Mouse (Mus musculus) limb, embryonic 15.5 days (tissue): ENCODE results near the gene Trp53tg5. TPM values are rescaled to one million over a fixed set of nuclear protein-coding genes. Genes with fewer than 3 reads are reported as not detected.

Source experiments
- ATAC-seq: fragments of 200-750 bp; cut with Nextera tagmentation; 2 replicates; pipeline ENCODE4 v1.8.0; 2017; ENCODE audit warnings: low read depth, moderate TSS enrichment; ENCODE audit not compliant: insufficient number of reproducible peaks, low FRiP score, low TSS enrichment
- H3K27ac ChIP-seq: fragments of 300-500 bp; sonication (generic); 2 replicates; pipeline ENCODE4 v1.5.1; 2015; ENCODE audit warnings: moderate library complexity, mild to moderate bottlenecking, inconsistent platforms
- H3K27me3 ChIP-seq: fragments of 300-500 bp; sonication (generic); 2 replicates; pipeline ENCODE4 v1.6.1; 2015; ENCODE audit warnings: inconsistent platforms
- H3K36me3 ChIP-seq: fragments of 300-500 bp; sonication (generic); 2 replicates; pipeline ENCODE4 v1.6.1; 2015; ENCODE audit warnings: inconsistent platforms
- H3K4me1 ChIP-seq: fragments of 300-500 bp; sonication (generic); 2 replicates; pipeline ENCODE4 v1.6.1; 2015; ENCODE audit warnings: inconsistent platforms
- H3K4me2 ChIP-seq: fragments of 300-500 bp; sonication (generic); 2 replicates; pipeline ENCODE4 v1.6.1; 2015; ENCODE audit warnings: mild to moderate bottlenecking, inconsistent platforms
- H3K4me3 ChIP-seq: fragments of 300-500 bp; sonication (generic); 2 replicates; pipeline ENCODE4 v1.5.1; 2015; ENCODE audit warnings: mild to moderate bottlenecking, inconsistent platforms
- H3K9ac ChIP-seq: fragments of 300-500 bp; sonication (generic); 2 replicates; pipeline ENCODE4 v1.6.1; 2015; ENCODE audit warnings: inconsistent platforms
- H3K9me3 ChIP-seq: fragments of 300-500 bp; sonication (generic); 2 replicates; pipeline ENCODE4 v1.6.1; 2016; ENCODE audit warnings: inconsistent platforms
- WGBS: fragments of 180-500 bp; shearing (Covaris S2); methylation state at CpG from one replicate; pipeline ENCODE4 v1.1.7; 2015; 5-methylcytosine and 5-hydroxymethylcytosine counted together
- polyA plus RNA-seq: library from polyadenylated mRNA; unstranded; fragments of >200 nt; fragmentation: Nextera tagmentation; extraction: Ambion mirVana; gene quantifications from 2 replicates; pipeline ENCODE4 v1.2.1, GENCODE M21; 2015

Trp53tg5 gene
- polyA plus RNA-seq, 1 experiment from 2014 or later: not detected

DNA sequence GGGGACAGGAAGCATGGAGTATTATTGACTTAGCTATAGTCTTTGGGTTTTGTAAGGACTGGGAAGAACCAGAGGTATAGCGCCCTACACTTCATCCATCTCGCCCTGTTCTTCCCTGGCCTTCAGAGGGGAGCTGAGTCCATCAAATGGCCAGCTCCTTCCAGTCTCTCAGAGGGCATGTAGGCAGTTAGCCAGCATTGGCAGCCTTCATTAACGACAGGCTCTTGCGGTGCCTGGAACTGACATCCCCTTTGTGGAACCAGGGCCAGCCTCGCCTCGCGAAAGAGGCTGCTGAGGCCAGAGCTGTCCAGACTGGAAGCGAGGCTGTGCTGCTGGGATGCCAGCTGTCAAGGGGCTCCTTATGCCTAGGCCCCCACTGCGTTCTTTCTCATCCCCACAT lies 14.3 kb upstream of the Trp53tg5 start:
- H3K27ac ChIP-seq: no peak overlapping the region
- no peak overlapping the region for H3K4me3 ChIP-seq
- ATAC-seq: no peak
- H3K36me3 ChIP-seq: 0 out of 2 replicates have a peak, but pooled peaks cover 8% of the 10 kb centered on the region
- WGBS: 60% methylated on average over 9 of the region's 9 CpGs
- peaks cover 36% of the 10 kb centered on the region for H3K27me3 ChIP-seq
- no peak overlapping the region for H3K9ac ChIP-seq
- H3K4me2 ChIP-seq: no peak overlapping the region
- H3K9me3 ChIP-seq: no peaks in the 10 kb centered on the region
- peaks cover 17% of the 10 kb centered on the region for H3K4me1 ChIP-seq

DNA sequence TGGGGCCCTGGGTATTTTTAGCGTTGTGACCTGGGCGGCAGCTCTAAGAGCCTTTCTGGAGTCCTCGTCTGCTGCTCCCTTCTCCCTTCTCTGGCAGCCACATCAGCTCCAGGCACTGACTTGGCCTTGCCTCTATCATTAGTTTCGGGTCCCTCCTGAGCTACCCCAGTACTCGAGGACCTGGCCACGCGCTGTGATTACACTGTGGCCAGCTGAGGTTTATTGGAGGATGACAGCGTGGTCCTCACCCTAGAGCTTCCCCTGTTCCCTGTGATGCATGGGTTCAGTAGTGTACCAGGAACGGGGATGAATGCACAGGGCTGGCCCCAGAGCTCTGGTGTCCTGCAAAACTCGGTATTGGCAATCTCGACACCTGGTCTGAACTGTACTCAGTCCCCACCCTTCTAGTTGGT lies 13.6 kb upstream of the Trp53tg5 start:
- no peak for ATAC-seq
- H3K4me2 ChIP-seq: peak overlapping the region; percentile 100
- H3K27ac ChIP-seq: no peak overlapping the region
- 0 out of 2 replicates have a peak, but pooled peaks cover 8% of the 10 kb centered on the region for H3K36me3 ChIP-seq
- no peaks in the 10 kb centered on the region for H3K9me3 ChIP-seq
- H3K9ac ChIP-seq: peak overlapping the region; percentile 62
- peak overlapping the region; percentile 67 for H3K4me3 ChIP-seq
- H3K4me1 ChIP-seq: peaks cover 17% of the 10 kb centered on the region
- peaks cover 36% of the 10 kb centered on the region for H3K27me3 ChIP-seq
- WGBS: 11% methylated on average over 11 of the region's 11 CpGs

DNA sequence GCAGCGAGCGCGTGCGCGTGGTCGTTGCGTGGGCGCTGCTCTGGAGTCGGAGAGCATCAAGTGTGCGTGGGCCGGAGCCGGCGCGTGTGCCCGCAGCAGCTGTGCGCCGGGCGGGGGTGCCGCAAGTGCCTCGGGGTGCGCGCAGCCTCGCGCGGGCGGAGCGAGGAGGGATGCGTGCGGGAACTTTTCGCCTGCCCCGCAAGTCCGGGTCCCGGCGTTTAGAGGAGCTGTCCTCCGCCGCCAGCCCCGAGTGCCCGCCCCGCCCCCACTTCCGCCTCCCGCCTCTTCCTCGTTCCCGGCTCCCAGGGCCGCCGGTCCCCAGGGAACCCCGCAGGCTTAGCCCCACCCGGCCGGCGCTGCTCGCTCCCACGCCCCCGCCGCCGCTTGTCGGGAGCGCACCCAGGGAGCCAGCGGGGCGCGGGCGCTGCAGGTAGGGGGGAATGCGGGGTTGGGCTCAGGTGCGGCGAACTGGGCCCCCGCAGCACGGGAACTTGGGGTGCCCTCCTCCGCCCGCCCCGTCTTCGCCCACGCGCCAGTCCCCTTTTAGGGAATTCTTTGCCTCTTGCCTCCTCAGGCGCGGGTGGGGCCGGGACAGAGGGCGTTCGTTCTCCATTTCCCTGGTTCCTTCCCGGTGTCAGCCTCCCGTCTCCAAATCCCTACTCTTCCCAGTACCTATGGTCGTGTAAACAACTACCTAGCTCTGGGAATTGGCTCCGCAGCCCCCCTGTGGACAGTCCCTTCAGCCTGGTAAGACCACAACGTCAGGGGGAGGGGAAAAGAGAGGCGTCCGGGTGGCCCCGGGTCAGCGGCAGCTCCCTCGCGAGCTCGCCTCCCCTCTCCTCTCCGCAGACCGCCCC lies 13.0 kb upstream of the Trp53tg5 start:
- Histone ChIP-seq H3K4me1 (peaks cover 17% of the 10 kb centered on the region), H3K9me3 (no peaks in the 10 kb centered on the region), H3K4me3 (peak overlapping the region; percentile 67), H3K36me3 (0 out of 2 replicates have a peak, but pooled peaks cover 8% of the 10 kb centered on the region), H3K27ac (no peak overlapping the region), H3K4me2 (peak overlapping the region; percentile 100), H3K27me3 (peaks cover 36% of the 10 kb centered on the region), H3K9ac (peak overlapping the region; percentile 62)
- no peak for ATAC-seq
- under 1% methylated on average over 86 of the region's 90 CpGs for WGBS

DNA sequence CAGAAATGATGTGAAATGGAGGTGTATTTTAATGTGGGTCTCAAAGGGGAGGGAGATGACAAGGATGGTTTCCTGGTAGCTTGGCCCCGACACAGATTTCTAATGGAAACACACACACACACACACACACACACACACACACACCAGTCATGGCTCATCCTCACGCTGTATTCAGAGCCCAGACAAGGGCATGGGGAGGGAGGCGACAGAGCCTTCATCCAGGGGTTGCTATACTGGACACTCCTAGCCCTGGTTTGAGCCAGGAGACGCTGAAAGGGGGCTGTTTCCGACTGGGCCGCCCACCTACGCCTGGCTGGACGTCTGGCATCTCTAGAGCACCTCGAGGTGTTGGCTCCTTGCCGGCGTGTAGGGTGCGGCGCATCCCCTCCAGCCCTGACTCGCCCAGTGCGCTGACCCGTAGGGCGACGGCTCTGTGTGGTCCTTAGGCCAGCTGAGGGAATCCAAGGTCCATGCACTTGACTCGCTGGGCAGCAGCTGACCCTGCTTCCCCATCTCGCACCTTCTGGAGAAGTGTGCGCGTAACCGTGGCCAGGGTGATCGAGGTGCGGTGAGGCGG lies 12.2 kb upstream of the Trp53tg5 start, which contains the start of gene Dbndd2:
Gene Dbndd2, plus strand, starts transcription at position 426 of the 577 bp plus-strand sequence.
- peaks cover 17% of the 10 kb centered on the region for H3K4me1 ChIP-seq
- peaks cover 36% of the 10 kb centered on the region for H3K27me3 ChIP-seq
- H3K4me2 ChIP-seq: peak within 1 kb of the TSS; percentile 100
- no peak within 1 kb of the TSS for H3K27ac ChIP-seq
- 0 out of 2 replicates have a peak, but pooled peaks cover 8% of the 10 kb centered on the region for H3K36me3 ChIP-seq
- H3K9me3 ChIP-seq: no peaks in the 10 kb centered on the region
- ATAC-seq: no peak
- H3K9ac ChIP-seq: peak within 1 kb of the TSS; percentile 62
- WGBS: 4% methylated on average over 26 of the region's 26 CpGs
- H3K4me3 ChIP-seq: peak within 1 kb of the TSS; percentile 67

DNA sequence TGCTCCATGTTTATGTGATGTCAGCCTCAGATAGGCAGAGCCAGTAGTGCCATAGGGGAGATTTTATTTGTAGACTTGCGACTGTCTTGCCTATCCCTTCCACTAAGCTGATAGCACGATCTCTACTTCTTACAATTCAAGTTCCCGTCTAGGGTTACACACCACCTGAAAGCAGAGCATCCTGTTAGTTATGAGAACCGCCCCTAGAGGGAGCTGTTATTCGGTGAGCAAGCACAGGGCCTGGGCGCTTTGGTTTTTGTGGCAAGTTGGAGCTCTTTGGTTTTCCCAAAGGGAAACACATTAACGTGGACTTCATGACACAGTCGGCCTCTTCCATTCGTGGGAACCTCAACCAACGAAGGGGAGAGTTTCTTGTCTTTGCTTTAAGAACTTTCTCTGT lies 3.3 kb downstream of the Trp53tg5 start:
- Histone ChIP-seq H3K4me3 (no peak overlapping the region), H3K9me3 (no peaks in the 10 kb centered on the region), H3K4me1 (no peaks in the 10 kb centered on the region), H3K36me3 (peaks cover 36% of the 10 kb centered on the region), H3K27ac (no peak overlapping the region), H3K27me3 (no peaks in the 10 kb centered on the region), H3K9ac (no peak overlapping the region), H3K4me2 (no peak overlapping the region)
- 27% methylated on average over 10 of the region's 10 CpGs for WGBS
- ATAC-seq: no peak

DNA sequence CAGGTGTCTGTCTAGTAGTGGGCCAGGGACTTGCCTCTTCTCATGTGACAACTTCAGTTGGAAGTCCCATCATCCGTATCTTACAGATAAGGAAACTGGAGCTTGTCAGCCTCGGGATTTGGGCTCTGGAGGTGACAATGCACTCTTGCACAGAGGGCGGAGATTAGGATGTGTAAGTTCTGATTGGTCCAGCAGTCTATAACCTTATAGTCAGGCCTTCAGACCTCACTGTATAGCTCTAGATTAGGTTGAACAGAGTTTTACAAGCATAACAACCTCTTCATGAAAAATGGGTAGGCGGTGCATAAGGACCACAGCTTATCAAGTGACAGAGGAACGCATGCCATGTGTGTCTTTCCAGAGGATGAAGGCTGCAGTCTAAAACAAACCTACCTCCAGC lies 6.7 kb downstream of the Trp53tg5 start:
- H3K27me3 ChIP-seq: no peaks in the 10 kb centered on the region
- no peak overlapping the region for H3K27ac ChIP-seq
- H3K4me3 ChIP-seq: no peak overlapping the region
- H3K9me3 ChIP-seq: no peaks in the 10 kb centered on the region
- no peak overlapping the region for H3K9ac ChIP-seq
- ATAC-seq: no peak
- WGBS: 76% methylated on average over 5 of the region's 5 CpGs
- peaks cover 48% of the 10 kb centered on the region for H3K36me3 ChIP-seq
- H3K4me1 ChIP-seq: peaks cover 8% of the 10 kb centered on the region
- no peak overlapping the region for H3K4me2 ChIP-seq

DNA sequence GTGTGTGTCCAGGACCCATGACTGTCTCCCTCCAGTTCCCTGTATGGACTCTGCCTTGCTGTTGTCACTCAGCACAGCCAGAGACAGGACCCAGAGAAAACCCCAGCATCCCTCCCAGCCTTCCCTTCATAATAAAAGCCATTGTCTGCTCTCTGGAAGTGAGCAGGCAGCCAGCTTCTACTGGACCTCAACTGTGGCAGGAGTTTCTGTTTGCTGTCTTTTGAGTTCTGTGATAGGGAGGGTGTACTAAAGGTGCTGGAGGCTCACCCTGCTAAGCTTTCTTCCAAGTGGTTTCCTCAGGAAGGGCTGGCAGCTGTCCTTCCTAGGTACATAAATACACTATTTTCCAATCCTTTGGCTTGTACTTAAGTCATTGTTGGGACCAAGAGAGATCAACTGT lies 8.4 kb downstream of the Trp53tg5 start:
- no peak overlapping the region for H3K9ac ChIP-seq
- H3K27ac ChIP-seq: no peak overlapping the region
- peaks cover 48% of the 10 kb centered on the region for H3K36me3 ChIP-seq
- no peak overlapping the region for H3K4me3 ChIP-seq
- no peaks in the 10 kb centered on the region for H3K9me3 ChIP-seq
- no peak for ATAC-seq
- H3K4me1 ChIP-seq: peaks cover 11% of the 10 kb centered on the region
- no peak overlapping the region for H3K4me2 ChIP-seq
- H3K27me3 ChIP-seq: no peaks in the 10 kb centered on the region

DNA sequence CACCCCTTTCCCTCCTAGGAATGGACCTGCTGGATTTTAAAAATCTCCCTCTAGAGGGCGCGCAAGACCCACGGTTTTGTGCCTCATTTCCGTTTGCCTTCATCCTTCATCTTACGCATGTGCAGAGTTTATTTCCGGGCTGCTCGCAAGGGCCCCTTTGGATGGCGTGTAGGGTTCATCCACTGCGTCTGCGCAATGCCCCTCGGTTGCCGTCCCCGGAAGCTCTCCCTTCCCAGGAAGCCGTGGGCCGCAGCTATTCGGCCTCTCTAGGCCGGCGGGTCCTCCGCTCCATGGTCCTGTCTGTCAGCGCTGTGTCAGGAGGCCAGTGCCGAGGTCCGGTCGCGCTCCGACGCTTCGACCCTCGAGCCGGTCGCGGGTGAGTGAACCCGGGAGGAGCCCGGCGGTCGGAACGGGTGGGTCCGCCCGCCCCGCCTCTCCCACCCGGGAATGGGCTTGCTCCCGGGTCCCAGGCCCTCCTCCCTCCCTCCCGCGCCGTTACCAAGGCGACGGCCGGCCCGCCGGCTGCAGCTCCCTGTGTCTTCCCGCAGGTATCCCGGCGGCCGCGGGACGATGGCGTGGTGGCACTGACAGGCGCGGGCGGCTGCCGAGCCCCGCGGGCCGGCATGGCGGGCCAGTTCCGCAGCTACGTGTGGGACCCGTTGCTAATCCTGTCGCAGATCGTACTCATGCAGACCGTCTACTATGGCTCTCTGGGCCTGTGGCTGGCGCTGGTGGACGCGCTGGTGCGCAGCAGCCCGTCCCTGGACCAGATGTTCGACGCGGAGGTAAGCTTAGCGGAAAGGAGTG lies 12.6 kb downstream of the Trp53tg5 start, which contains the start of gene Gm20458:
Gene Gm20458, plus strand, starts transcription at position 223 of the 807 bp plus-strand sequence.
- no peaks in the 10 kb centered on the region for H3K27me3 ChIP-seq
- peak within 1 kb of the TSS; percentile 98 for H3K4me3 ChIP-seq
- peak within 1 kb of the TSS; percentile 83 for H3K9ac ChIP-seq
- peaks cover 20% of the 10 kb centered on the region for H3K4me1 ChIP-seq
- peak; percentile 96 for ATAC-seq
- H3K9me3 ChIP-seq: no peaks in the 10 kb centered on the region
- peak within 1 kb of the TSS; percentile 89 for H3K27ac ChIP-seq
- peak within 1 kb of the TSS; percentile 72 for H3K4me2 ChIP-seq
- whole genome bisulfite sequencing: under 1% methylated on average over 54 of the region's 79 CpGs
- H3K36me3 ChIP-seq: peaks cover 25% of the 10 kb centered on the region

DNA sequence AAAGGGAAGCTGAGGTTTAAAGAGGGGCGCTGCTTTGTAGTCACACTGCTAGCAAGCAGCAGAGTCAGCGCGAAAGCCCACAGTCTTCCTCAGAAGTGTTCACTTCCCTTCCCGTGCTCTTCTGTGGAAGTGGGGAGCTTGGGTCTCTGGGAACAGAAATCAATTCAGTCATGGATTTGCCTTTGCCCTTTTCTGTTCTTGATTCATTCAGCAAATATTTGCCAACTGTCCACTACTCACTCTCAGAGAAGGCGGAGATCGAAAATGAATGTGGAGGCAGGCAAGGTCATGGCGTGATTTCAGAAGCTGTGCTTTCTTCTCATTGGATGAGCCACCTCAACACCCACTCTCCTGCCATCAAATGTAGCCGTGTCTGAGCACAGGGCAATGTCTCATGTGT lies 15.0 kb downstream of the Trp53tg5 start:
- 85% methylated on average over 8 of the region's 8 CpGs for WGBS

DNA sequence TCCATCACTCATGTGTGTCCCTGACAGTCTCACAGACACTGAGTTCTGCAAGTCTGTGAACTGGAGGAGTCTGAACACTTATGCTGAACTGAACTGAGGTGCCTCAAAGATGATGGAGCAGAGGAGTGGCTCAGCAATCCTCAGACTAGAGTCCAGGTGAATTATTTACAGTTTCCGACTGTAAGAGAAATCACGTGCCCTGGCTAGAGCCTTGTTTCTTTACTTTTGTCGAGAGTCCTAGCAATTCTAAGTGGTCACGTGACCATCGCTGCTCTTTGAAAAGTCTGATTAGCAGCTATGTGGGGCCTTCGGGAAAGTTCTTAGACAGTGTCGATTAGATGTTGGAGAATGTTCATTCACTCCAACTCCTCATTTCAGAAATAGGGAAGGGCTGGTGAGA lies 15.6 kb downstream of the Trp53tg5 start:
- no peak overlapping the region for H3K27ac ChIP-seq
- no peak overlapping the region for H3K9ac ChIP-seq
- H3K4me1 ChIP-seq: peaks cover 38% of the 10 kb centered on the region
- no peak overlapping the region for H3K4me3 ChIP-seq
- WGBS: 67% methylated on average over 7 of the region's 7 CpGs
- H3K27me3 ChIP-seq: no peaks in the 10 kb centered on the region
- ATAC-seq: no peak
- H3K36me3 ChIP-seq: no peaks in the 10 kb centered on the region
- H3K4me2 ChIP-seq: no peak overlapping the region
- H3K9me3 ChIP-seq: no peaks in the 10 kb centered on the region

More for the DNA sequence above, 15.0 kb downstream of the Trp53tg5 start:
- peaks cover 35% of the 10 kb centered on the region for H3K4me1 ChIP-seq
- H3K4me3 ChIP-seq: no peak overlapping the region
- peaks cover 5% of the 10 kb centered on the region; the same call in 1 of the 2 replicates for H3K36me3 ChIP-seq
- H3K9ac ChIP-seq: no peak overlapping the region
- no peak overlapping the region for H3K27ac ChIP-seq
- no peak overlapping the region for H3K4me2 ChIP-seq
- no peaks in the 10 kb centered on the region for H3K27me3 ChIP-seq
- ATAC-seq: no peak
- no peaks in the 10 kb centered on the region for H3K9me3 ChIP-seq

DNA sequence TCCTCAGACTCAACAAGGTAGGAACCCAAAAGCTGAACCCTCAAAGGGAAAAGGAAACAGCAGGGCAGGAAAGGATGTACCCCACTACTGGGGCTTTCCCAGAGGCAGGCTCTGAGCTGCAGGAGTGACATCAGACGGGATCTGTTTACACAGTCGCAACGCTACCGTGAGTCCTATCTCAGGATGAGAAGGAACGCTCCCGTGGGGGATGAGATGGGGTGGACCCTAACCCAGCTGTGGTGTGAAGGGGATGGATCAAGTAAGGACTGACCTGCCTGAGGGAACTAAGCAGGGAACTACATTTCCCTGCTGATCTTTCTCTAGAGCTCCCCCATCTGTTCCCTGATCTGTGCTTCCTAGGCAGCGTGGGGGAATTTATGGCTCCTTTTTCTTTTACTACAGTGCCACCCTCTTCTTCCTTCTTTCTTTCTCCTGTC lies 16.6 kb downstream of the Trp53tg5 start, which contains the start of gene Sys1:
Gene Sys1, plus strand, starts transcription at position 101 of the 437 bp plus-strand sequence.
- Histone ChIP-seq H3K4me3 (no peak within 1 kb of the TSS), H3K4me2 (peak within 1 kb of the TSS; percentile 10; the same call in 1 of the 2 replicates), H3K27ac (peak within 1 kb of the TSS; percentile 5; the same call in 1 of the 2 replicates), H3K9ac (no peak within 1 kb of the TSS), H3K9me3 (no peaks in the 10 kb centered on the region), H3K27me3 (no peaks in the 10 kb centered on the region), H3K4me1 (peaks cover 41% of the 10 kb centered on the region), H3K36me3 (no peaks in the 10 kb centered on the region)
- ATAC-seq: no peak
- 2% methylated on average over 7 of the region's 7 CpGs for WGBS
